Mouse (Mus musculus) cerebellum, adult 2 months (tissue): Measurements from ENCODE around the gene Wdr91.

Source experiments
- CTCF ChIP-seq: fragments of 200-500 bp; IDR thresholded peaks from 2 replicates; pipeline ENCODE4 v1.5.1; 2011; ENCODE audit warnings: low read depth, mild to moderate bottlenecking, control low read depth, low read length, moderate library complexity, borderline replicate concordance; ENCODE audit not compliant: insufficient read depth
- POLR2A ChIP-seq: fragments of 200-500 bp; IDR thresholded peaks from 2 replicates; pipeline ENCODE4 v1.6.1; 2011; ENCODE audit warnings: low read length, control low read depth, borderline replicate concordance; ENCODE audit not compliant: insufficient read depth

DNA sequence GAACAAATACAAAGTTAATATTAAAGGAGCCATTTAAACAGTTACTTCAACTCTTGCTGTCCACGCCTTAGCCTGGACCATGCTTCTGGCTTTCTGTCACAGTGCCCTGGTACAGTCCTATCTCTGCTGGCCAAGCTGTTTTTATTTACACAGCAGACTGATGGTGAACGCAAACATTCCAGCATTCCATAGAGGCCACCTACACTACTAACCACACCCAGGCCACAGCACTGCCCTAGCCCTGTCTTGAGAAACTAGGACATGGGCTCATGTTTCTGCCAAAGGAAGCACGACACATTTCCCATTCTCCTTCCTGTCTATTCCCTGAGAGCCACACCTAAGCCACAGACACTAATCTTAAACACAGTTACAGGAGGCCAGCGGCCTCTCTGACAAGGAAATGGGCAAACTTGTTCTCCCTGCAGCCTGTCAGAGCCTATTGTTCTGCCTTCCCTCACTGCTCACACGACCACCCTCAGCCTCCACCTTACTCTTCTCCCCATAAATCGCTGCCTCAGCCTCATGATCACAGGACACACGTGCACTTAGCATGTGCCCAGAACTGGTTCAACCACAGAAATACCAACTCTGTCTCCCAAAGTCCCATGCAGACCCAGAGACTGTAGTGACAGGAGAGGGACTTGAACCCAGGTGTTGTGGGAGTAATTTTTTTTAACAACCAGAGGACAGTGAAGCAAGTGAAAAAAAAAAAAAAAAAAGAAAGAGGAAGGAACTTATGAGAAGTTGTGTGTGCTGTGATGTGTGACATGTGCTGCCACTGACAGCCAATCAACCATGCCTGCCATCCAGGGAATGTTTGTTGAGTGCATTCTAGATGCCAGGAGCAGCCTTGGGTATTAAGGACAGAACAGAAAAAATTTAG, 44.7 kb downstream of the Wdr91 start:
- TF ChIP-seq CTCF (no peak), POLR2A (no peak)
